Mouse (Mus musculus): Measurements from ENCODE around the gene Iqcn. TPM values are rescaled to one million over a fixed set of nuclear protein-coding genes. Genes with fewer than 3 reads are reported as not detected.

Iqcn gene
- total and polyA plus RNA-seq, 3 experiments: not detected

GRCm38 (mm10) chr8:70684291-70684690 lies 19.0 kb upstream of the Iqcn start:
- Histone ChIP-seq H3K79me2 (ENCODE audit: control insufficient read depth, insufficient read depth, low read length, poor library complexity) (no peaks in the 10 kb centered on the region), H3K9ac (ENCODE audit: control insufficient read depth, low read depth, low read length, poor library complexity, severe bottlenecking) (no peak overlapping the region), H3K36me3 (ENCODE audit: control insufficient read depth in 1 of 2, insufficient read depth in 2 of 2, low read length in 2 of 2) (no peaks in the 10 kb centered on the region), H3K9me3 (replicated peaks; ENCODE audit: insufficient read depth, low read length) (no peaks in the 10 kb centered on the region), H3K27ac (ENCODE audit: control insufficient read depth, low read depth, low read length) (no peak overlapping the region), H3K4me3 (ENCODE audit: control insufficient read depth in 1 of 2, insufficient read depth in 1 of 2, low read depth in 2 of 2, low read length in 2 of 2) (no peak overlapping the region), H3K27me3 (ENCODE audit: control insufficient read depth in 1 of 2, insufficient read depth in 2 of 2, low read length in 2 of 2) (peaks cover 0 to 5% of the 10 kb centered on the region in 2 experiments; a peak in 3 of 4 replicates), H3K4me1 (ENCODE audit: control insufficient read depth in 1 of 2, insufficient read depth in 2 of 2, low read length in 2 of 2) (no peaks in the 10 kb centered on the region)
- DNase-seq (ENCODE audit: low read depth, low spot score): no peak
- TF ChIP-seq POLR2AphosphoS2 (IDR thresholded peaks at IDR 0.05; ENCODE audit: low read length): no peak
- TF ChIP-seq MYB (IDR thresholded peaks at IDR 0.05; ENCODE audit: low read depth, low read length): no peak
- TF ChIP-seq CHD2 (IDR thresholded peaks at IDR 0.05; ENCODE audit: low read length): no peak
- no peak for TF ChIP-seq E2F4 (IDR thresholded peaks at IDR 0.05; ENCODE audit: borderline replicate concordance, low read depth, low read length)
- TF ChIP-seq GABPA (IDR thresholded peaks at IDR 0.05; ENCODE audit: low read depth, low read length): no peak
- TF ChIP-seq NRF1 (IDR thresholded peaks at IDR 0.05; ENCODE audit: insufficient read depth, low read depth, low read length, poor library complexity, severe bottlenecking): no peak

GRCm38 (mm10) chr8:70687576-70687975 lies 15.7 kb upstream of the Iqcn start:
- Histone ChIP-seq H3K4me3 (ENCODE audit: control insufficient read depth in 1 of 2, insufficient read depth in 1 of 2, low read depth in 2 of 2, low read length in 2 of 2) (no peak overlapping the region), H3K27ac (ENCODE audit: control insufficient read depth, low read depth, low read length) (no peak overlapping the region), H3K9me3 (replicated peaks; ENCODE audit: insufficient read depth, low read length) (no peaks in the 10 kb centered on the region), H3K27me3 (ENCODE audit: control insufficient read depth in 1 of 2, insufficient read depth in 2 of 2, low read length in 2 of 2) (peaks cover 0 to 8% of the 10 kb centered on the region in 2 experiments), H3K36me3 (ENCODE audit: control insufficient read depth in 1 of 2, insufficient read depth in 2 of 2, low read length in 2 of 2) (no peaks in the 10 kb centered on the region), H3K9ac (ENCODE audit: control insufficient read depth, low read depth, low read length, poor library complexity, severe bottlenecking) (no peak overlapping the region), H3K79me2 (ENCODE audit: control insufficient read depth, insufficient read depth, low read length, poor library complexity) (no peaks in the 10 kb centered on the region), H3K4me1 (ENCODE audit: control insufficient read depth in 1 of 2, insufficient read depth in 2 of 2, low read length in 2 of 2) (no peaks in the 10 kb centered on the region)
- TF ChIP-seq MAFK (IDR thresholded peaks at IDR 0.05; ENCODE audit: borderline replicate concordance, low read depth, low read length) (no peak), E2F4 (IDR thresholded peaks at IDR 0.05; ENCODE audit: borderline replicate concordance, low read depth, low read length) (no peak), MYB (IDR thresholded peaks at IDR 0.05; ENCODE audit: low read depth, low read length) (no peak), BHLHE40 (IDR thresholded peaks at IDR 0.05; ENCODE audit: borderline replicate concordance, low read depth, low read length) (no peak), KAT2A (conservative IDR thresholded peaks at IDR 0.05; ENCODE audit: low read depth, low read length) (no peak), USF1 (IDR thresholded peaks at IDR 0.05; ENCODE audit: low read depth, low read length) (no peak)
- no peak for DNase-seq (ENCODE audit: low read depth, low spot score)

DNA sequence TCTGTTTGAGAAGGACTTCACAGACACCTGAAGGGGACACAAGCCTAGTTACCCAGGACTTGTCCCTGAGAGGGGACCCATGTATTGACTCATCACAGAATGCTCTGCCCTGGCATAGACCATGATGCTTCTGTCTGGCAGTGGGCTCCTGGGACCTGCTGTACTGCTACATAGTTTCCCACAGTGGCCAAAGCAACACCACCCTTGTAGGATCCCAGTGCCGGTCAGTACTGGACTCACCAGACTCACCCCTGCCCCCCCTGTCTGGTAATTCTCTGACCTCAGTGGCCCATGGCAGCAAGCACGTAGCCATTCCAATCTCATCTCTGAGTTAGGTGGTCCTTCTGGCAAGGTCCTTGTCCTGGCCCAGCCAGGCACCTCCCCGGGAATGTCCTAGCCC lies 15.1 kb upstream of the Iqcn start:
- Histone ChIP-seq H3K4me1 (ENCODE audit: control insufficient read depth in 1 of 2, insufficient read depth in 2 of 2, low read length in 2 of 2) (0 out of 4 replicates have a peak, but pooled peaks cover 0 to under 1% of the 10 kb centered on the region in 2 experiments), H3K27me3 (ENCODE audit: control insufficient read depth in 1 of 2, insufficient read depth in 2 of 2, low read length in 2 of 2) (peaks cover 0 to 8% of the 10 kb centered on the region in 2 experiments), H3K9ac (ENCODE audit: control insufficient read depth, low read depth, low read length, poor library complexity, severe bottlenecking) (no peak overlapping the region), H3K27ac (ENCODE audit: control insufficient read depth, low read depth, low read length) (no peak overlapping the region), H3K4me3 (ENCODE audit: control insufficient read depth in 1 of 2, insufficient read depth in 1 of 2, low read depth in 2 of 2, low read length in 2 of 2) (no peak overlapping the region), H3K9me3 (replicated peaks; ENCODE audit: insufficient read depth, low read length) (no peaks in the 10 kb centered on the region), H3K36me3 (ENCODE audit: control insufficient read depth in 1 of 2, insufficient read depth in 2 of 2, low read length in 2 of 2) (no peaks in the 10 kb centered on the region), H3K79me2 (ENCODE audit: control insufficient read depth, insufficient read depth, low read length, poor library complexity) (no peaks in the 10 kb centered on the region)
- TF ChIP-seq BHLHE40 (IDR thresholded peaks at IDR 0.05; ENCODE audit: borderline replicate concordance, low read depth, low read length): no peak
- no peak for DNase-seq (ENCODE audit: low read depth, low spot score)
